ENCODE assay signal across 8 mouse cellular contexts in genomic region chr7:6155031-6155872, GRCm38 (mm10). TPM values are rescaled to one million over a fixed set of nuclear protein-coding genes. Genes with fewer than 3 reads are reported as not detected.
A peak's percentile ranks its signal among the peaks of the same experiment; 100 is the strongest.
DNase-seq lines count a peak whose midpoint lies in the region; ATAC-seq and TF ChIP-seq lines count a peak whose summit lies in the region.

No protein-coding gene starts in this region.

- peak; percentile 28 for DNase-seq in Patski (ENCODE audit: low read depth, low spot score)
- peak; percentile 81 for DNase-seq in cerebellum, adult 9-10 months
- DNase-seq in frontal cortex, adult 2 months (ENCODE audit: extremely low spot score in 1 of 2, low spot score in 1 of 2) = peak; percentile 39 to 79
- DNase-seq in hindbrain, embryonic 11.5 days (ENCODE audit: low spot score) = peak; percentile 88
- DNase-seq in layer of hippocampus, postnatal 36 days = peak; percentile 80 to 81
- DNase-seq in lung, postnatal 36 days = peak; percentile 81
- peak; percentile 80 for DNase-seq in retina, postnatal 7 days (ENCODE audit: low read depth, low spot score)
- DNase-seq in urinary bladder, adult 2 months (ENCODE audit: low spot score) = peak; percentile 82

- POLR2A ChIA-PET in Patski (lab: Charles Lee) = interaction anchor here (1.0 to 1.9 kb wide), 5 partner anchors 10 to 39 kb away, joined by 4 to 7 read pairs (median 4); partner anchors contain the start of gene Zfp444

- peak overlapping the region; percentile 89 for H3K27ac ChIP-seq in hindbrain, embryonic 11.5 days (ENCODE audit: low read depth, low read length)

- peak overlapping the region; percentile 82 for H3K4me3 ChIP-seq in hindbrain, embryonic 11.5 days (ENCODE audit: low read depth, low read length)

- H3K9me3 ChIP-seq in hindbrain, embryonic 11.5 days (ENCODE audit: control insufficient read depth, low read length) = no peaks in the 10 kb centered on the region

- CTCF ChIA-PET in Patski (lab: Charles Lee) = no interaction called here

- WGBS in hindbrain, embryonic 11.5 days = under 1% methylated on average over 43 of the region's 85 CpGs

- ATAC-seq in Patski = peak; percentile 58
- peak; percentile 84 for ATAC-seq in hindbrain, embryonic 11.5 days (ENCODE audit: low FRiP score)

- TF ChIP-seq CTCF in Patski (IDR thresholded peaks at IDR 0.05) = no peak

- H3K9ac ChIP-seq in hindbrain, embryonic 11.5 days (ENCODE audit: low read depth, low read length) = peak overlapping the region; percentile 85

- H3K36me3 ChIP-seq in hindbrain, embryonic 11.5 days (ENCODE audit: control insufficient read depth, insufficient read depth, low read length) = no peaks in the 10 kb centered on the region

- H3K4me1 ChIP-seq in hindbrain, embryonic 11.5 days (replicated peaks; ENCODE audit: control insufficient read depth, insufficient read depth, low read length) = peaks cover 2% of the 10 kb centered on the region; the same call in 1 of the 2 replicates

- H3K4me2 ChIP-seq in hindbrain, embryonic 11.5 days (replicated peaks; ENCODE audit: low read depth, low read length) = peak overlapping the region; percentile 85

- no peaks in the 10 kb centered on the region for H3K27me3 ChIP-seq in Patski
- H3K27me3 ChIP-seq in hindbrain, embryonic 11.5 days (ENCODE audit: control insufficient read depth, insufficient read depth, low read length) = no peaks in the 10 kb centered on the region

- in situ Hi-C loops in Patski (cut with MboI; ENCODE audit: low pct_unique_long_range_greater_than_20kb) = loop anchor here (25.0 kb wide), 1 partner anchor 1093 kb away; the partner anchor contains the start of genes U2af2 and Zfp580

RNA-seq across cellular contexts. Expression of gene Zfp787, which starts 0.5 kb away (rescaled TPM):
- 31.1 TPM for polyA plus RNA-seq in Patski (2021)
- 33.4 and 33.9 TPM in 2 replicates for polyA plus RNA-seq in frontal cortex, adult 2 months (2012; rRNA removed)
- polyA plus RNA-seq in hindbrain, embryonic 11.5 days (2014; fragmentation: Nextera tagmentation; extraction: Ambion mirVana) = 11.3 and 13.0 TPM in 2 replicates
- 10 to 100 TPM; 23.5 to 26.5 TPM for total RNA-seq in layer of hippocampus, postnatal 36 days (2021)
- 33.4 and 38.5 TPM in 2 replicates for polyA plus RNA-seq in urinary bladder, adult 2 months (2012; rRNA removed)

RNA-seq across cellular contexts. Expression of gene Zfp444, which starts 16.8 kb away (rescaled TPM):
- polyA plus RNA-seq in Patski (2021) = 30.6 TPM
- polyA plus RNA-seq in frontal cortex, adult 2 months (2012; rRNA removed) = 49.2 and 50.3 TPM in 2 replicates
- polyA plus RNA-seq in hindbrain, embryonic 11.5 days (2014; fragmentation: Nextera tagmentation; extraction: Ambion mirVana) = 67.9 and 73.1 TPM in 2 replicates
- total RNA-seq in layer of hippocampus, postnatal 36 days (2021) = 10 to 100 TPM; 52.7 to 60.6 TPM
- 21.3 and 23.1 TPM in 2 replicates for polyA plus RNA-seq in urinary bladder, adult 2 months (2012; rRNA removed)

RNA-seq across cellular contexts. Expression of gene Galp, which starts 41.6 kb away (rescaled TPM):
- polyA plus RNA-seq in Patski (2021) = not detected
- polyA plus RNA-seq in frontal cortex, adult 2 months (2012; rRNA removed) = not detected in 2 replicates
- polyA plus RNA-seq in hindbrain, embryonic 11.5 days (2014; fragmentation: Nextera tagmentation; extraction: Ambion mirVana) = not detected in 2 replicates
- not detected for total RNA-seq in layer of hippocampus, postnatal 36 days (2021)
- polyA plus RNA-seq in urinary bladder, adult 2 months (2012; rRNA removed) = not detected in 2 replicates

Comparison
In these comparisons a context has a peak if more than half of its experiments do, and no peak if none do; other contexts are left out.
1. Peak in every context shown above with its lines: DNase-seq, ATAC-seq, H3K4me3 ChIP-seq and H3K27ac ChIP-seq.
2. DNase-seq: peak in every context shown above with its lines; median percentile 88 in hindbrain, embryonic 11.5 days; 82 in urinary bladder, adult 2 months; 81 in cerebellum, adult 9-10 months; 81 in lung, postnatal 36 days; 80 in layer of hippocampus, postnatal 36 days; 80 in retina, postnatal 7 days; 59 in frontal cortex, adult 2 months; 28 in Patski.